Mouse (Mus musculus): Measurements from ENCODE around the gene Krt34.
A peak's percentile ranks its signal among the peaks of the same experiment; 100 is the strongest.

The Krt34 gene

GRCm38 (mm10) chr11:99994384-99994661 is 47.0 kb downstream of the Krt34 start:
- DNase-seq = no peak

- DNase-seq = peak; percentile 10 to 21
Observed at GRCm38 (mm10) chr11:99993620-99994383, 47.6 kb downstream of the Krt34 start, which contains the start of gene Krtap17-1. Krtap17-1 (minus strand) TSS chr11:99993994.

GRCm38 (mm10) chr11:99990571-99990970 is 50.8 kb downstream of the Krt34 start:
- DNase-seq = no peak

DNA sequence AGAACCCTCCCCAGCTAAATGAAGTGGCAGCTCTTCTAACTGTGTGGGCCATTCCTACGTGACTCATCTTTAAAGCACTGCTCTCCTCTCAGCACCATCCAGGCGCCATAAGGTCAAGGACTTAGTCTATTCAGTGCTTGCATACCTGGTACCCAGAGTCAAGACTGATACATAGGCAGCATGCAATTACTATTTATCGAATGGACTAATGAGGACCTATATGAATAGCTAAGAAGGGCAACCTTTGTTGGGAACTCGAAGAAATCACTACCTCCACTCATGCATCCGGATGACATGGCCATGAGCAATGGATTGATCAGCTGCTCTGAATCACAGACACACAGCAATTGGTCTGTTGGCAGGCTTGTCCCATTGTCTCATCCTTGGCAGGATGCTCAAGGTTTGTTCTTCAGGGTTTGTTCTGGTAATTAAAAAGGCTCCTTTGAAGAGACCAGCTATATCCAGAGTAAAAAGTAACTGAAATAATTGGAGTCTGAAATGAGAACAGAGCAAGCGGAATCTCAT is 51.4 kb downstream of the Krt34 start:
- DNase-seq = no peak

DNA sequence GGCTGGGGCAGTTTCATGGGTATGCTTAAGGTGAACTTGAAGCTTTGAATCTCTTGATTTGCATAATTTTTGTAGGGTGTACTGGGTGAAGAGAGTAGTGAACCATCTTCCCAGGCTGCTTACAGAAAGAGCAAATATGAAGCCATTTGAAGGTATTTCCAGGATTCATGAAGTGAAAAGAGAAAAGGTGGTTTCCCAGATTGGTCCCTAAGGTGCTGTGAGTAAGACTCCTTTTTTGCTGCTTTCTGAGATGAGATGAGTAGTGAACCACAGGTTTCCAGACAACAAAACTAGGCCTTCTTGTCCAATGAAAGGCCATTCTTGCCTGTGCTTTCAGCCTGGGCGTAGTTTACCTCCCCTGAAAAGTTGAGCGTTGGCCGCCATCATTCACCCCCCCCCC is 52.8 kb downstream of the Krt34 start:
- DNase-seq = no peak

Data from kidney, postnatal 4 days (tissue).